Mouse (Mus musculus): ENCODE measurements at regions not wholly inside any gene's neighbourhood (a gene's known extent, or its start where the extent isn't known, plus 50 kb on each side); places are given as distances from the start of the nearest gene placed in this dataset.

- no peaks in the 10 kb centered on the region for H3K36me3 ChIP-seq (replicated peaks)
- WGBS: 21% methylated on average over 5 of the region's 5 CpGs
- DNase-seq (ENCODE audit: low spot score): peak; percentile 72
These were observed 146.1 kb downstream of the Gpat3 start for GRCm38 (mm10) chr5:100991626-100992025.

GRCm38 (mm10) chr5:100982573-100982936 is 137.0 kb downstream of the Gpat3 start:
- no peaks in the 10 kb centered on the region for H3K27me3 ChIP-seq (replicated peaks; ENCODE audit: low read depth, poor library complexity, severe bottlenecking)
- WGBS: 60% methylated on average over 10 of the region's 10 CpGs
- H3K27ac ChIP-seq (replicated peaks): no peak overlapping the region
- peaks cover 8% of the 10 kb centered on the region for H3K4me1 ChIP-seq
- DNase-seq (ENCODE audit: low spot score): no peak
- no peak overlapping the region for H3K4me3 ChIP-seq
- H3K9me3 ChIP-seq: no peaks in the 10 kb centered on the region
- no peaks in the 10 kb centered on the region for H3K36me3 ChIP-seq (replicated peaks)

More at GRCm38 (mm10) chr5:100991626-100992025, 146.1 kb downstream of the Gpat3 start:
- H3K27ac ChIP-seq (replicated peaks): no peak overlapping the region
- no peaks in the 10 kb centered on the region for H3K27me3 ChIP-seq (replicated peaks; ENCODE audit: low read depth, poor library complexity, severe bottlenecking)
- H3K4me1 ChIP-seq: no peaks in the 10 kb centered on the region
- H3K9me3 ChIP-seq: no peaks in the 10 kb centered on the region
- no peak overlapping the region for H3K4me3 ChIP-seq

- Histone ChIP-seq H3K27ac (replicated peaks) (no peak overlapping the region), H3K9me3 (no peaks in the 10 kb centered on the region), H3K36me3 (replicated peaks) (no peaks in the 10 kb centered on the region), H3K4me1 (peaks cover 8% of the 10 kb centered on the region), H3K27me3 (replicated peaks; ENCODE audit: low read depth, poor library complexity, severe bottlenecking) (no peaks in the 10 kb centered on the region), H3K4me3 (no peak overlapping the region)
- 80% methylated on average over 18 of the region's 18 CpGs for WGBS
- peak; percentile 18 for DNase-seq (ENCODE audit: low spot score)
These were observed 136.5 kb downstream of the Gpat3 start for GRCm38 (mm10) chr5:100981849-100982572.

GRCm38 (mm10) chr5:100976736-100977135 is 131.2 kb downstream of the Gpat3 start:
- DNase-seq (ENCODE audit: low spot score): no peak
- no peaks in the 10 kb centered on the region for H3K9me3 ChIP-seq
- H3K4me3 ChIP-seq: no peak overlapping the region
- no peaks in the 10 kb centered on the region for H3K4me1 ChIP-seq
- no peaks in the 10 kb centered on the region for H3K36me3 ChIP-seq (replicated peaks)
- H3K27me3 ChIP-seq (replicated peaks; ENCODE audit: low read depth, poor library complexity, severe bottlenecking): no peaks in the 10 kb centered on the region
- WGBS: 46% methylated on average over 2 of the region's 2 CpGs
- H3K27ac ChIP-seq (replicated peaks): no peak overlapping the region

GRCm38 (mm10) chr5:100951210-100951609 is 105.7 kb downstream of the Gpat3 start:
- whole genome bisulfite sequencing: 56% methylated on average over 15 of the region's 15 CpGs
- no peak overlapping the region for H3K27ac ChIP-seq (replicated peaks)
- no peaks in the 10 kb centered on the region for H3K36me3 ChIP-seq (replicated peaks)
- peaks cover 8% of the 10 kb centered on the region for H3K4me1 ChIP-seq
- H3K27me3 ChIP-seq (replicated peaks; ENCODE audit: low read depth, poor library complexity, severe bottlenecking): no peaks in the 10 kb centered on the region
- H3K4me3 ChIP-seq: no peak overlapping the region
- H3K9me3 ChIP-seq: no peaks in the 10 kb centered on the region
- no peak for DNase-seq (ENCODE audit: low spot score)
